ENCODE assay signal across 12 mouse cellular contexts in genomic region chr3:129200501-129200890, GRCm38 (mm10). TPM values are rescaled to one million over a fixed set of nuclear protein-coding genes. Genes with fewer than 3 reads are reported as not detected.
DNase-seq lines count a peak whose midpoint lies in the region; ATAC-seq and TF ChIP-seq lines count a peak whose summit lies in the region.
"Had no signal": no experiment of that assay in that cellular context is flagged by ENCODE, and none has a peak within 500 bp of the region (broad histone marks: within the 10 kb centered on the region; RNA-seq: fewer than 3 reads in every experiment).

No protein-coding gene starts in this region.

- DNase-seq in heart, postnatal 14 days: no peak
- no peak for DNase-seq in midbrain, embryonic 10.5 days (ENCODE audit: low spot score)
- DNase-seq in midbrain, postnatal 0 days (ENCODE audit: low spot score): no peak
- no peak for DNase-seq in left cerebral cortex, postnatal 10 days (ENCODE audit: extremely low spot score in 1 of 2, low spot score in 2 of 2)
- DNase-seq: right cerebral cortex, adult 18-20 months had no signal

- peaks cover 86% of the 10 kb centered on the region for H3K27me3 ChIP-seq in heart, embryonic 11.5 days (ENCODE audit: control insufficient read depth, insufficient read depth, low read length)
- peaks cover 100% of the 10 kb centered on the region for H3K27me3 ChIP-seq in midbrain, embryonic 10.5 days (ENCODE audit: low read depth, poor library complexity, severe bottlenecking)
- peaks cover 75% of the 10 kb centered on the region for H3K27me3 ChIP-seq in midbrain, postnatal 0 days (ENCODE audit: insufficient read depth, low read length)
- H3K27me3 ChIP-seq in limb, embryonic 13.5 days: peaks cover 94% of the 10 kb centered on the region
- peaks cover 79% of the 10 kb centered on the region for H3K27me3 ChIP-seq in stomach, embryonic 16.5 days (ENCODE audit: control insufficient read depth, insufficient read depth, low read length)
- H3K27me3 ChIP-seq: CH12.LX had no signal

- H3K4me3 ChIP-seq in heart, embryonic 11.5 days (ENCODE audit: low read depth, low read length): peak overlapping the region; percentile 55
- H3K4me3 ChIP-seq in midbrain, embryonic 10.5 days: peak overlapping the region; percentile 59
- H3K4me3 ChIP-seq in midbrain, postnatal 0 days (ENCODE audit: low read depth, low read length): no peak overlapping the region
- H3K4me3 ChIP-seq in limb, embryonic 13.5 days: peak overlapping the region; percentile 44
- peak overlapping the region; percentile 52 for H3K4me3 ChIP-seq in stomach, embryonic 16.5 days (replicated peaks; ENCODE audit: low read length)
- H3K4me3 ChIP-seq: left cerebral cortex, adult 2 months had no signal

- peaks cover 15% of the 10 kb centered on the region; the same call in 1 of the 2 replicates for H3K4me1 ChIP-seq in heart, embryonic 11.5 days (ENCODE audit: control insufficient read depth, insufficient read depth, low read length)
- peaks cover 58% of the 10 kb centered on the region for H3K4me1 ChIP-seq in midbrain, embryonic 10.5 days
- H3K4me1 ChIP-seq in midbrain, postnatal 0 days (ENCODE audit: insufficient read depth, low read length): no peaks in the 10 kb centered on the region
- H3K4me1 ChIP-seq in limb, embryonic 13.5 days: peaks cover 37% of the 10 kb centered on the region
- peaks cover 13% of the 10 kb centered on the region for H3K4me1 ChIP-seq in stomach, embryonic 16.5 days (ENCODE audit: control insufficient read depth, insufficient read depth, low read length)

- TF ChIP-seq CTCF in midbrain, postnatal 0 days (IDR thresholded peaks at IDR 0.05): no peak

- no peaks in the 10 kb centered on the region for H3K9me3 ChIP-seq in heart, embryonic 11.5 days (replicated peaks; ENCODE audit: control insufficient read depth, low read length)
- no peaks in the 10 kb centered on the region for H3K9me3 ChIP-seq in midbrain, embryonic 10.5 days (replicated peaks)
- no peaks in the 10 kb centered on the region for H3K9me3 ChIP-seq in midbrain, postnatal 0 days (ENCODE audit: low read length)
- H3K9me3 ChIP-seq in limb, embryonic 13.5 days: no peaks in the 10 kb centered on the region
- no peaks in the 10 kb centered on the region for H3K9me3 ChIP-seq in stomach, embryonic 16.5 days (replicated peaks; ENCODE audit: control insufficient read depth, low read length)

- 3% methylated on average over 9 of the region's 9 CpGs for WGBS in heart, embryonic 11.5 days (ENCODE audit: insufficient replicate concordance)
- under 1% methylated on average over 9 of the region's 9 CpGs for WGBS in midbrain, embryonic 10.5 days
- WGBS in midbrain, postnatal 0 days: 3% methylated on average over 9 of the region's 9 CpGs
- under 1% methylated on average over 9 of the region's 9 CpGs for WGBS in limb, embryonic 13.5 days
- 5% methylated on average over 9 of the region's 9 CpGs for WGBS in stomach, embryonic 16.5 days

- intact Hi-C loops in heart, postnatal 14 days (cut with DNase I): loop anchor here (5.0 to 10.0 kb wide), 4 partner anchors 736 to 1904 kb away; partner anchors contain the start of gene Neurog2
- intact Hi-C loops in left cerebral cortex, postnatal 10 days (cut with DNase I): no loop called here

- H3K36me3 ChIP-seq in heart, embryonic 11.5 days (ENCODE audit: control insufficient read depth, insufficient read depth, low read length): no peaks in the 10 kb centered on the region
- no peaks in the 10 kb centered on the region for H3K36me3 ChIP-seq in midbrain, embryonic 10.5 days
- H3K36me3 ChIP-seq in midbrain, postnatal 0 days (ENCODE audit: insufficient read depth, low read length): no peaks in the 10 kb centered on the region
- H3K36me3 ChIP-seq in limb, embryonic 13.5 days: no peaks in the 10 kb centered on the region
- H3K36me3 ChIP-seq in stomach, embryonic 16.5 days (ENCODE audit: control insufficient read depth, insufficient read depth, low read length): no peaks in the 10 kb centered on the region

- peak overlapping the region; percentile 92 for H3K4me2 ChIP-seq in heart, embryonic 11.5 days
- H3K4me2 ChIP-seq in midbrain, postnatal 0 days (ENCODE audit: low read depth, low read length, poor library complexity, severe bottlenecking): no peak overlapping the region
- peak overlapping the region; percentile 71 for H3K4me2 ChIP-seq in limb, embryonic 13.5 days (replicated peaks)
- peak overlapping the region; percentile 56 for H3K4me2 ChIP-seq in stomach, embryonic 16.5 days (ENCODE audit: low read depth, low read length)

- no peak for ATAC-seq in heart, embryonic 11.5 days (replicated peaks; ENCODE audit: insufficient number of reproducible peaks, low FRiP score, low TSS enrichment)
- no peak for ATAC-seq in midbrain, postnatal 0 days (ENCODE audit: low FRiP score)
- no peak for ATAC-seq in limb, embryonic 13.5 days (ENCODE audit: low FRiP score, low read depth)
- no peak for ATAC-seq in stomach, embryonic 16.5 days (ENCODE audit: insufficient read depth, low FRiP score)
- ATAC-seq in activated CD4-positive, CD25-positive, alpha-beta regulatory T cell, adult 4 months: no peak

- H3K27ac ChIP-seq in heart, embryonic 11.5 days (ENCODE audit: low read depth, low read length): no peak overlapping the region
- peak overlapping the region; percentile 79; the same call in 1 of the 2 replicates for H3K27ac ChIP-seq in midbrain, embryonic 10.5 days (replicated peaks)
- H3K27ac ChIP-seq in midbrain, postnatal 0 days (ENCODE audit: low read depth, low read length): no peak overlapping the region
- no peak overlapping the region for H3K27ac ChIP-seq in limb, embryonic 13.5 days
- no peak overlapping the region for H3K27ac ChIP-seq in stomach, embryonic 16.5 days (ENCODE audit: low read length)
- H3K27ac ChIP-seq: left cerebral cortex, adult 2 months had no signal

- H3K9ac ChIP-seq in heart, embryonic 11.5 days (ENCODE audit: low read depth, low read length): no peak overlapping the region
- no peak overlapping the region for H3K9ac ChIP-seq in midbrain, postnatal 0 days (replicated peaks; ENCODE audit: low read length, poor library complexity, severe bottlenecking)
- H3K9ac ChIP-seq in limb, embryonic 13.5 days: no peak overlapping the region
- peak overlapping the region; percentile 73 for H3K9ac ChIP-seq in stomach, embryonic 16.5 days (ENCODE audit: low read length)

RNA-seq across cellular contexts. Expression of gene Pitx2, which starts 0.8 kb away (rescaled TPM):
- 32.7 and 32.8 TPM in 2 replicates for polyA plus RNA-seq in heart, embryonic 11.5 days (2014; fragmentation: Nextera tagmentation; extraction: Ambion mirVana)
- under 1 TPM; 0.83 to 0.91 TPM for total RNA-seq in heart, postnatal 14 days (2021)
- 27.8 and 47.0 TPM in 2 replicates for polyA plus RNA-seq in midbrain, embryonic 10.5 days (2016; fragmentation: Nextera tagmentation; extraction: Ambion mirVana)
- 10.4 and 13.5 TPM in 2 replicates for total RNA-seq in midbrain, postnatal 0 days (2014; rRNA removed)
- polyA plus RNA-seq in midbrain, postnatal 0 days (2015; fragmentation: Nextera tagmentation; extraction: Ambion mirVana): 28.7 and 29.9 TPM in 2 replicates
- 21.2 and 26.3 TPM in 2 replicates for polyA plus RNA-seq in limb, embryonic 13.5 days (2015; fragmentation: Nextera tagmentation; extraction: Ambion mirVana)
- 19.0 and 22.1 TPM in 2 replicates for polyA plus RNA-seq in stomach, embryonic 16.5 days (2015; fragmentation: Nextera tagmentation; extraction: Ambion mirVana)
- not detected for total RNA-seq in left cerebral cortex, postnatal 10 days (2021)
- not detected for polyA plus RNA-seq in activated CD4-positive, CD25-positive, alpha-beta regulatory T cell, adult 4 months (2017; shearing (Covaris generic))
- total RNA-seq: CH12.LX; left cerebral cortex, adult 2 months had no signal
- polyA plus RNA-seq: frontal cortex, adult 2 months had no signal

Comparison
In these comparisons a context has a peak if more than half of its experiments do, and no peak if none do; other contexts are left out.
1. RNA of gene Pitx2, which starts 0.8 kb away (polyA plus RNA-seq): 32.7 to 32.8 TPM in heart, embryonic 11.5 days, 28.7 to 29.9 TPM in midbrain, postnatal 0 days, 27.8 to 47.0 TPM in midbrain, embryonic 10.5 days, 19.0 to 22.1 TPM in stomach, embryonic 16.5 days and 21.2 to 26.3 TPM in limb, embryonic 13.5 days; not detected in activated CD4-positive, CD25-positive, alpha-beta regulatory T cell, adult 4 months; every median in the first group is over 10 times any median in the second.